Mouse (Mus musculus): ENCODE data around the gene Golt1a. TPM values are rescaled to one million over a fixed set of nuclear protein-coding genes. Genes with fewer than 3 reads are reported as not detected.

The Golt1a gene
- polyA plus RNA-seq, 1 experiment from 2014 or later, result not detected

GRCm38 (mm10) chr1:133287880-133288279 lies 21.7 kb upstream of the Golt1a start:
- no peak overlapping the region for H3K9ac ChIP-seq (ENCODE audit: low read depth, low read length)
- no peak overlapping the region for H3K4me3 ChIP-seq (ENCODE audit: low read depth, low read length)
- H3K9me3 ChIP-seq (ENCODE audit: control insufficient read depth, low read length), result no peaks in the 10 kb centered on the region
- no peak overlapping the region for H3K27ac ChIP-seq (ENCODE audit: low read depth, low read length)
- H3K36me3 ChIP-seq (ENCODE audit: control insufficient read depth, insufficient read depth, low read length), result peaks cover 7% of the 10 kb centered on the region
- ATAC-seq (ENCODE audit: low FRiP score) (no peak), DNase-seq (ENCODE audit: low spot score) (no peak)
- 93% methylated on average over 12 of the region's 12 CpGs for WGBS
- no peaks in the 10 kb centered on the region for H3K4me1 ChIP-seq (replicated peaks; ENCODE audit: control insufficient read depth, insufficient read depth, low read length)
- H3K4me2 ChIP-seq (replicated peaks; ENCODE audit: low read depth, low read length), result no peak overlapping the region
- H3K27me3 ChIP-seq (ENCODE audit: control insufficient read depth, insufficient read depth, low read length), result no peaks in the 10 kb centered on the region

GRCm38 (mm10) chr1:133291888-133292287 lies 17.7 kb upstream of the Golt1a start:
- no peak overlapping the region for H3K4me2 ChIP-seq (replicated peaks; ENCODE audit: low read depth, low read length)
- H3K36me3 ChIP-seq (ENCODE audit: control insufficient read depth, insufficient read depth, low read length), result peaks cover 7% of the 10 kb centered on the region
- H3K27ac ChIP-seq (ENCODE audit: low read depth, low read length), result no peak overlapping the region
- 93% methylated on average over 6 of the region's 6 CpGs for WGBS
- H3K9ac ChIP-seq (ENCODE audit: low read depth, low read length), result no peak overlapping the region
- DNase-seq (ENCODE audit: low spot score), result no peak
- no peak for ATAC-seq (ENCODE audit: low FRiP score)
- no peak overlapping the region for H3K4me3 ChIP-seq (ENCODE audit: low read depth, low read length)
- no peaks in the 10 kb centered on the region for H3K4me1 ChIP-seq (replicated peaks; ENCODE audit: control insufficient read depth, insufficient read depth, low read length)
- H3K27me3 ChIP-seq (ENCODE audit: control insufficient read depth, insufficient read depth, low read length), result no peaks in the 10 kb centered on the region
- H3K9me3 ChIP-seq (ENCODE audit: control insufficient read depth, low read length), result no peaks in the 10 kb centered on the region

- Histone ChIP-seq H3K36me3 (ENCODE audit: control insufficient read depth, insufficient read depth, low read length) (peaks cover 6% of the 10 kb centered on the region), H3K4me1 (replicated peaks; ENCODE audit: control insufficient read depth, insufficient read depth, low read length) (no peaks in the 10 kb centered on the region), H3K9ac (ENCODE audit: low read depth, low read length) (no peak overlapping the region), H3K27ac (ENCODE audit: low read depth, low read length) (no peak overlapping the region), H3K9me3 (ENCODE audit: control insufficient read depth, low read length) (no peaks in the 10 kb centered on the region), H3K27me3 (ENCODE audit: control insufficient read depth, insufficient read depth, low read length) (no peaks in the 10 kb centered on the region), H3K4me3 (ENCODE audit: low read depth, low read length) (no peak overlapping the region), H3K4me2 (replicated peaks; ENCODE audit: low read depth, low read length) (no peak overlapping the region)
- no peak for DNase-seq (ENCODE audit: low spot score)
- no peak for ATAC-seq (ENCODE audit: low FRiP score)
Observed at GRCm38 (mm10) chr1:133292608-133293007, 17.0 kb upstream of the Golt1a start.

- Histone ChIP-seq H3K9me3 (ENCODE audit: control insufficient read depth, low read length) (no peaks in the 10 kb centered on the region), H3K4me3 (ENCODE audit: low read depth, low read length) (no peak overlapping the region), H3K27me3 (ENCODE audit: control insufficient read depth, insufficient read depth, low read length) (no peaks in the 10 kb centered on the region), H3K27ac (ENCODE audit: low read depth, low read length) (no peak overlapping the region), H3K36me3 (ENCODE audit: control insufficient read depth, insufficient read depth, low read length) (peaks cover 5% of the 10 kb centered on the region; the same call in 1 of the 2 replicates), H3K4me1 (replicated peaks; ENCODE audit: control insufficient read depth, insufficient read depth, low read length) (no peaks in the 10 kb centered on the region; the same call in none of the 2 replicates), H3K4me2 (replicated peaks; ENCODE audit: low read depth, low read length) (no peak overlapping the region), H3K9ac (ENCODE audit: low read depth, low read length) (no peak overlapping the region)
- no peak for ATAC-seq (ENCODE audit: low FRiP score)
- DNase-seq (ENCODE audit: low spot score), result no peak
- 92% methylated on average over 9 of the region's 9 CpGs for WGBS
Observed at GRCm38 (mm10) chr1:133296376-133296775, 13.2 kb upstream of the Golt1a start.

- no peaks in the 10 kb centered on the region for H3K27me3 ChIP-seq (ENCODE audit: control insufficient read depth, insufficient read depth, low read length)
- 46% methylated on average over 14 of the region's 14 CpGs for WGBS
- no peak for DNase-seq (ENCODE audit: low spot score)
- no peak overlapping the region for H3K4me2 ChIP-seq (replicated peaks; ENCODE audit: low read depth, low read length)
- no peaks in the 10 kb centered on the region; the same call in none of the 2 replicates for H3K4me1 ChIP-seq (replicated peaks; ENCODE audit: control insufficient read depth, insufficient read depth, low read length)
- H3K27ac ChIP-seq (ENCODE audit: low read depth, low read length), result 0 out of 2 replicates have a peak overlapping the region, but pooled peaks have one; percentile 6
- H3K9me3 ChIP-seq (ENCODE audit: control insufficient read depth, low read length), result no peaks in the 10 kb centered on the region
- ATAC-seq (ENCODE audit: low FRiP score), result no peak
- H3K36me3 ChIP-seq (ENCODE audit: control insufficient read depth, insufficient read depth, low read length), result no peaks in the 10 kb centered on the region
- no peak overlapping the region for H3K9ac ChIP-seq (ENCODE audit: low read depth, low read length)
- H3K4me3 ChIP-seq (ENCODE audit: low read depth, low read length), result no peak overlapping the region
Observed at GRCm38 (mm10) chr1:133298816-133299215, 10.8 kb upstream of the Golt1a start.

GRCm38 (mm10) chr1:133302540-133302939 lies 7.1 kb upstream of the Golt1a start:
- H3K27me3 ChIP-seq (ENCODE audit: control insufficient read depth, insufficient read depth, low read length), result no peaks in the 10 kb centered on the region
- no peaks in the 10 kb centered on the region; the same call in none of the 2 replicates for H3K4me1 ChIP-seq (replicated peaks; ENCODE audit: control insufficient read depth, insufficient read depth, low read length)
- no peak overlapping the region for H3K9ac ChIP-seq (ENCODE audit: low read depth, low read length)
- DNase-seq (ENCODE audit: low spot score) (no peak), ATAC-seq (ENCODE audit: low FRiP score) (no peak)
- no peaks in the 10 kb centered on the region for H3K9me3 ChIP-seq (ENCODE audit: control insufficient read depth, low read length)
- no peak overlapping the region for H3K4me3 ChIP-seq (ENCODE audit: low read depth, low read length)
- WGBS, result 59% methylated on average over 3 of the region's 3 CpGs
- no peak overlapping the region for H3K27ac ChIP-seq (ENCODE audit: low read depth, low read length)
- H3K4me2 ChIP-seq (replicated peaks; ENCODE audit: low read depth, low read length), result no peak overlapping the region
- H3K36me3 ChIP-seq (ENCODE audit: control insufficient read depth, insufficient read depth, low read length), result no peaks in the 10 kb centered on the region

GRCm38 (mm10) chr1:133306842-133307241 lies 2.8 kb upstream of the Golt1a start:
- no peaks in the 10 kb centered on the region for H3K27me3 ChIP-seq (ENCODE audit: control insufficient read depth, insufficient read depth, low read length)
- no peaks in the 10 kb centered on the region for H3K4me1 ChIP-seq (replicated peaks; ENCODE audit: control insufficient read depth, insufficient read depth, low read length)
- H3K27ac ChIP-seq (ENCODE audit: low read depth, low read length), result no peak overlapping the region
- no peaks in the 10 kb centered on the region for H3K36me3 ChIP-seq (ENCODE audit: control insufficient read depth, insufficient read depth, low read length)
- H3K9me3 ChIP-seq (ENCODE audit: control insufficient read depth, low read length), result no peaks in the 10 kb centered on the region
- DNase-seq (ENCODE audit: low spot score), result peak; percentile 86
- peak; percentile 63; the same call in 1 of the 2 replicates for ATAC-seq (ENCODE audit: low FRiP score)
- 15% methylated on average over 4 of the region's 4 CpGs for WGBS
- H3K4me2 ChIP-seq (replicated peaks; ENCODE audit: low read depth, low read length), result no peak overlapping the region
- H3K9ac ChIP-seq (ENCODE audit: low read depth, low read length), result no peak overlapping the region
- H3K4me3 ChIP-seq (ENCODE audit: low read depth, low read length), result no peak overlapping the region

GRCm38 (mm10) chr1:133307318-133307717 lies 2.3 kb upstream of the Golt1a start:
- Histone ChIP-seq H3K27ac (ENCODE audit: low read depth, low read length) (no peak overlapping the region), H3K27me3 (ENCODE audit: control insufficient read depth, insufficient read depth, low read length) (no peaks in the 10 kb centered on the region), H3K4me2 (replicated peaks; ENCODE audit: low read depth, low read length) (no peak overlapping the region), H3K9ac (ENCODE audit: low read depth, low read length) (no peak overlapping the region), H3K4me3 (ENCODE audit: low read depth, low read length) (no peak overlapping the region), H3K9me3 (ENCODE audit: control insufficient read depth, low read length) (no peaks in the 10 kb centered on the region), H3K36me3 (ENCODE audit: control insufficient read depth, insufficient read depth, low read length) (no peaks in the 10 kb centered on the region), H3K4me1 (replicated peaks; ENCODE audit: control insufficient read depth, insufficient read depth, low read length) (no peaks in the 10 kb centered on the region)
- WGBS, result 18% methylated on average over 6 of the region's 6 CpGs
- ATAC-seq (ENCODE audit: low FRiP score) (peak; percentile 51; the same call in 1 of the 2 replicates), DNase-seq (ENCODE audit: low spot score) (peak; percentile 80)

- H3K27me3 ChIP-seq (ENCODE audit: control insufficient read depth, insufficient read depth, low read length), result no peaks in the 10 kb centered on the region
- no peaks in the 10 kb centered on the region for H3K36me3 ChIP-seq (ENCODE audit: control insufficient read depth, insufficient read depth, low read length)
- H3K27ac ChIP-seq (ENCODE audit: low read depth, low read length), result no peak overlapping the region
- DNase-seq (ENCODE audit: low spot score), result no peak
- no peaks in the 10 kb centered on the region for H3K9me3 ChIP-seq (ENCODE audit: control insufficient read depth, low read length)
- no peak overlapping the region for H3K4me3 ChIP-seq (ENCODE audit: low read depth, low read length)
- H3K4me2 ChIP-seq (replicated peaks; ENCODE audit: low read depth, low read length), result no peak overlapping the region
- H3K9ac ChIP-seq (ENCODE audit: low read depth, low read length), result no peak overlapping the region
- ATAC-seq (ENCODE audit: low FRiP score), result no peak
- 64% methylated on average over 4 of the region's 4 CpGs for WGBS
- H3K4me1 ChIP-seq (replicated peaks; ENCODE audit: control insufficient read depth, insufficient read depth, low read length), result no peaks in the 10 kb centered on the region
Observed at GRCm38 (mm10) chr1:133311240-133311639, 1.6 kb downstream of the Golt1a start.

Measured in hindbrain, embryonic 11.5 days (tissue).